Mouse (Mus musculus): ENCODE measurements at regions not wholly inside any gene's neighbourhood (a gene's known extent, or its start where the extent isn't known, plus 50 kb on each side); places are given as distances from the start of the nearest gene placed in this dataset.

- DNase-seq = no peak
Measured at GRCm38 (mm10) chr4:131511586-131511985, 326.5 kb downstream of the Ptpru start.

- DNase-seq = no peak
Measured at GRCm38 (mm10) chr4:131512768-131513167, 325.3 kb downstream of the Ptpru start.

GRCm38 (mm10) chr4:131520636-131521306 lies 317.3 kb downstream of the Ptpru start:
- DNase-seq = no peak

GRCm38 (mm10) chr4:131521307-131521651 lies 316.8 kb downstream of the Ptpru start:
- no peak for DNase-seq

GRCm38 (mm10) chr4:131525236-131525635 lies 312.9 kb downstream of the Ptpru start:
- DNase-seq = no peak

GRCm38 (mm10) chr4:131530491-131530890 lies 307.6 kb downstream of the Ptpru start:
- DNase-seq = no peak

GRCm38 (mm10) chr4:131531003-131531402 lies 307.1 kb downstream of the Ptpru start:
- DNase-seq = peak; percentile 34 to 49

GRCm38 (mm10) chr4:131534831-131535230 lies 303.3 kb downstream of the Ptpru start:
- DNase-seq = peak in 1 of 2 experiments; percentile 23

- no peak for DNase-seq
Measured at GRCm38 (mm10) chr4:131538237-131538636, 299.9 kb downstream of the Ptpru start.

GRCm38 (mm10) chr4:131546422-131547200 lies 291.5 kb downstream of the Ptpru start:
- no peak for DNase-seq

GRCm38 (mm10) chr4:131549581-131549980 lies 288.5 kb downstream of the Ptpru start:
- DNase-seq = no peak

GRCm38 (mm10) chr4:131558513-131558912 lies 279.6 kb downstream of the Ptpru start:
- DNase-seq = no peak

GRCm38 (mm10) chr4:131563851-131564250 lies 274.2 kb downstream of the Ptpru start:
- DNase-seq = no peak

GRCm38 (mm10) chr4:131565203-131565602 lies 272.9 kb downstream of the Ptpru start:
- no peak for DNase-seq

GRCm38 (mm10) chr4:131567241-131567640 lies 270.8 kb downstream of the Ptpru start:
- DNase-seq = no peak

GRCm38 (mm10) chr4:131569156-131569555 lies 268.9 kb downstream of the Ptpru start:
- DNase-seq = peak in 1 of 2 experiments; percentile 10

GRCm38 (mm10) chr4:131577571-131577970 lies 260.5 kb downstream of the Ptpru start:
- no peak for DNase-seq

- DNase-seq = peak; percentile 51
Measured at GRCm38 (mm10) chr4:131585946-131586345, 252.1 kb downstream of the Ptpru start.

GRCm38 (mm10) chr4:131587536-131587935 lies 250.6 kb downstream of the Ptpru start:
- peak in 1 of 2 experiments; percentile 9 for DNase-seq

GRCm38 (mm10) chr4:131590136-131590535 lies 248.0 kb downstream of the Ptpru start:
- DNase-seq = peak; percentile 68 to 76

GRCm38 (mm10) chr4:131591456-131591855 lies 246.6 kb downstream of the Ptpru start:
- no peak for DNase-seq

GRCm38 (mm10) chr4:131597996-131598395 lies 240.1 kb downstream of the Ptpru start:
- no peak for DNase-seq

- no peak for DNase-seq
Measured at GRCm38 (mm10) chr4:131614434-131614833, 223.7 kb downstream of the Ptpru start.

- no peak for DNase-seq
Measured at GRCm38 (mm10) chr4:131615587-131615986, 222.5 kb downstream of the Ptpru start.

All from kidney, postnatal 36 days (tissue).